Mouse (Mus musculus): ENCODE measurements around the gene Adam23. TPM values are rescaled to one million over a fixed set of nuclear protein-coding genes. Genes with fewer than 3 reads are reported as not detected.
A peak's percentile ranks its signal among the peaks of the same experiment; 100 is the strongest.

The Adam23 gene
- polyA plus RNA-seq, 1 experiment from 2014 or later = 8.9 TPM

- H3K4me3 ChIP-seq (ENCODE audit: low read depth, low read length) = no peak overlapping the region
- H3K9ac ChIP-seq (ENCODE audit: low read length) = no peak overlapping the region
- H3K4me1 ChIP-seq (replicated peaks; ENCODE audit: control insufficient read depth, insufficient read depth, low read length) = peaks cover 14% of the 10 kb centered on the region
- H3K4me2 ChIP-seq (ENCODE audit: low read depth, low read length, severe bottlenecking) = no peak overlapping the region
- H3K9me3 ChIP-seq (ENCODE audit: control insufficient read depth, low read length) = no peaks in the 10 kb centered on the region
- H3K27ac ChIP-seq (ENCODE audit: low read depth, low read length) = peak overlapping the region; percentile 19; the same call in 1 of the 2 replicates
- DNase-seq (ENCODE audit: low spot score) (peak; percentile 75), ATAC-seq (replicated peaks; ENCODE audit: low FRiP score) (peak; percentile 75)
- no peaks in the 10 kb centered on the region for H3K27me3 ChIP-seq (ENCODE audit: control insufficient read depth, insufficient read depth, low read length)
- WGBS = 23% methylated on average over 6 of the region's 6 CpGs
- no peaks in the 10 kb centered on the region for H3K36me3 ChIP-seq (ENCODE audit: control insufficient read depth, insufficient read depth, low read length)
Observed at GRCm38 (mm10) chr1:63573432-63573831, 127.7 kb downstream of the Adam23 start.

- Histone ChIP-seq H3K27me3 (ENCODE audit: control insufficient read depth, insufficient read depth, low read length) (no peaks in the 10 kb centered on the region), H3K4me3 (ENCODE audit: low read depth, low read length) (no peak overlapping the region)
- WGBS = 57% methylated on average over 12 of the region's 12 CpGs
Observed at GRCm38 (mm10) chr1:63573864-63574611, 128.3 kb downstream of the Adam23 start.

GRCm38 (mm10) chr1:63576803-63577202 is 131.1 kb downstream of the Adam23 start:
- peaks cover 14% of the 10 kb centered on the region for H3K4me1 ChIP-seq (replicated peaks; ENCODE audit: control insufficient read depth, insufficient read depth, low read length)
- H3K4me3 ChIP-seq (ENCODE audit: low read depth, low read length) = no peak overlapping the region
- peak; percentile 66 for ATAC-seq (replicated peaks; ENCODE audit: low FRiP score)
- no peak overlapping the region for H3K9ac ChIP-seq (ENCODE audit: low read length)
- H3K36me3 ChIP-seq (ENCODE audit: control insufficient read depth, insufficient read depth, low read length) = no peaks in the 10 kb centered on the region
- DNase-seq (ENCODE audit: low spot score) = no peak
- no peak overlapping the region for H3K27ac ChIP-seq (ENCODE audit: low read depth, low read length)
- WGBS = 10% methylated on average over 5 of the region's 5 CpGs
- H3K27me3 ChIP-seq (ENCODE audit: control insufficient read depth, insufficient read depth, low read length) = no peaks in the 10 kb centered on the region
- no peaks in the 10 kb centered on the region for H3K9me3 ChIP-seq (ENCODE audit: control insufficient read depth, low read length)
- H3K4me2 ChIP-seq (ENCODE audit: low read depth, low read length, severe bottlenecking) = no peak overlapping the region

More at GRCm38 (mm10) chr1:63573864-63574611, 128.3 kb downstream of the Adam23 start:
- no peaks in the 10 kb centered on the region for H3K36me3 ChIP-seq (ENCODE audit: control insufficient read depth, insufficient read depth, low read length)
- DNase-seq (ENCODE audit: low spot score) (no peak), ATAC-seq (replicated peaks; ENCODE audit: low FRiP score) (no peak)
- H3K4me2 ChIP-seq (ENCODE audit: low read depth, low read length, severe bottlenecking) = no peak overlapping the region
- peak overlapping the region; percentile 19; the same call in 1 of the 2 replicates for H3K27ac ChIP-seq (ENCODE audit: low read depth, low read length)
- H3K9me3 ChIP-seq (ENCODE audit: control insufficient read depth, low read length) = no peaks in the 10 kb centered on the region
- H3K9ac ChIP-seq (ENCODE audit: low read length) = no peak overlapping the region
- H3K4me1 ChIP-seq (replicated peaks; ENCODE audit: control insufficient read depth, insufficient read depth, low read length) = peaks cover 14% of the 10 kb centered on the region

GRCm38 (mm10) chr1:63579153-63579552 is 133.5 kb downstream of the Adam23 start:
- ATAC-seq (replicated peaks; ENCODE audit: low FRiP score) (no peak), DNase-seq (ENCODE audit: low spot score) (no peak)
- no peak overlapping the region for H3K27ac ChIP-seq (ENCODE audit: low read depth, low read length)
- H3K4me2 ChIP-seq (ENCODE audit: low read depth, low read length, severe bottlenecking) = no peak overlapping the region
- no peak overlapping the region for H3K9ac ChIP-seq (ENCODE audit: low read length)
- peaks cover 3% of the 10 kb centered on the region for H3K4me1 ChIP-seq (replicated peaks; ENCODE audit: control insufficient read depth, insufficient read depth, low read length)
- H3K27me3 ChIP-seq (ENCODE audit: control insufficient read depth, insufficient read depth, low read length) = no peaks in the 10 kb centered on the region
- no peaks in the 10 kb centered on the region for H3K36me3 ChIP-seq (ENCODE audit: control insufficient read depth, insufficient read depth, low read length)
- WGBS = 83% methylated on average over 8 of the region's 8 CpGs
- H3K4me3 ChIP-seq (ENCODE audit: low read depth, low read length) = no peak overlapping the region
- H3K9me3 ChIP-seq (ENCODE audit: control insufficient read depth, low read length) = no peaks in the 10 kb centered on the region

DNA sequence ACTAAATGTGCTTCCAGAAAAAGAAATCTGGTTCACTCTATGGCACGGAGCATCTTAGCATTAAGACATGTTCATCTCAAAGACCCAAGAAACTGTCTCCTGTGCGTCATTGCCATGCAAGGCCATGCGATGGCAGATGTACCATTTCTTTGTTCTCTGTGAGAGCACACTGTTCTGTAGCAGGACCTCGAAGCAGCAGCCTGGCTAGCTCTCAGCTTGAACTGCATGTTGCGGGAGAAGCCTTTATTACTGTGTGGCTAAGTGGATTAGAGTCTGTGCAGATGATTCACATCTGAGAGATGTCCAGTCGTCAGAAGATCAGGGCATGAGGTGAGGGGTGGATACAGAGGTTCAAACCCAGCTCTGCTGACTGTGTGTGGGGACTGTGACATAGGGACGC is 141.2 kb downstream of the Adam23 start:
- ATAC-seq (replicated peaks; ENCODE audit: low FRiP score) = no peak
- Histone ChIP-seq H3K4me3 (ENCODE audit: low read depth, low read length) (no peak overlapping the region), H3K27me3 (ENCODE audit: control insufficient read depth, insufficient read depth, low read length) (no peaks in the 10 kb centered on the region), H3K27ac (ENCODE audit: low read depth, low read length) (no peak overlapping the region), H3K9ac (ENCODE audit: low read length) (no peak overlapping the region), H3K4me2 (ENCODE audit: low read depth, low read length, severe bottlenecking) (no peak overlapping the region), H3K9me3 (ENCODE audit: control insufficient read depth, low read length) (no peaks in the 10 kb centered on the region), H3K36me3 (ENCODE audit: control insufficient read depth, insufficient read depth, low read length) (no peaks in the 10 kb centered on the region), H3K4me1 (replicated peaks; ENCODE audit: control insufficient read depth, insufficient read depth, low read length) (0 out of 2 replicates have a peak, but pooled peaks cover 2% of the 10 kb centered on the region)
- no peak for DNase-seq (ENCODE audit: low spot score)
- 78% methylated on average over 7 of the region's 7 CpGs for WGBS

DNA sequence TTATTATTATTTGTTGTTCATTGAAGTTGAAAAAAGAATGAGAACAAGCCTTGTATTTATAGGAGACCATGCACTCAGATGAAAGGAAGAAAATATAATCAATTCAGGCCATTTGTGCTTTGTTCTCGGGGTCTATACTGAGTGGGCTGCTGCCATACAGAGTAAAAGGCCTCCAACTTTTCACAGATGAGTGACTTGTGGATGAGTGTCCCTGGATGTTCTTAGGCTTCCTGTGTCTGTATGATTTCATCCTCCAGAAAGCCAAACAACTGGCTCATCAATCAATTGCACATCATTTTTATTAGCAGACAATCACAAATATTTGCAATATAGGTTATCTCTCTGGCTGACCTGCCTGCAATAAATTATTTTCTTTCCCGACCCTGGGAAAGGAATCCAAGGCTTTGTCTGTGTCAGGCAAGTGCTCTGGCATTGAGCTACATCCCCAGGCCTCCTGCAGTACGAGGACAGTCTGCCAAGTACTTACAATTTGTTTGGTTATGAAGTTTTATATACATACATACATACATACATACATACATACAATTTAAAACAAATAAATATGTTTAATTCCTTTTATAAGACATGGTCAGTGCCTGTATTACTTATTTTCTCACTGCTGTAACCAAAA is 158.3 kb downstream of the Adam23 start:
- Histone ChIP-seq H3K4me2 (ENCODE audit: low read depth, low read length, severe bottlenecking) (no peak overlapping the region), H3K9ac (ENCODE audit: low read length) (no peak overlapping the region)
- WGBS = 66% methylated on average over 3 of the region's 3 CpGs

GRCm38 (mm10) chr1:63609613-63610012 is 163.9 kb downstream of the Adam23 start:
- ATAC-seq (replicated peaks; ENCODE audit: low FRiP score) (no peak), DNase-seq (ENCODE audit: low spot score) (no peak)
- no peak overlapping the region for H3K4me2 ChIP-seq (ENCODE audit: low read depth, low read length, severe bottlenecking)
- H3K9ac ChIP-seq (ENCODE audit: low read length) = no peak overlapping the region
- no peak overlapping the region for H3K27ac ChIP-seq (ENCODE audit: low read depth, low read length)
- no peak overlapping the region for H3K4me3 ChIP-seq (ENCODE audit: low read depth, low read length)
- no peaks in the 10 kb centered on the region for H3K4me1 ChIP-seq (replicated peaks; ENCODE audit: control insufficient read depth, insufficient read depth, low read length)
- no peaks in the 10 kb centered on the region for H3K9me3 ChIP-seq (ENCODE audit: control insufficient read depth, low read length)
- no peaks in the 10 kb centered on the region; the same call in 1 of the 2 replicates for H3K27me3 ChIP-seq (ENCODE audit: control insufficient read depth, insufficient read depth, low read length)
- no peaks in the 10 kb centered on the region for H3K36me3 ChIP-seq (ENCODE audit: control insufficient read depth, insufficient read depth, low read length)
- WGBS = 90% methylated on average over 4 of the region's 4 CpGs

More for the DNA sequence above, 158.3 kb downstream of the Adam23 start:
- DNase-seq (ENCODE audit: low spot score) (no peak), ATAC-seq (replicated peaks; ENCODE audit: low FRiP score) (no peak)
- Histone ChIP-seq H3K4me1 (replicated peaks; ENCODE audit: control insufficient read depth, insufficient read depth, low read length) (no peaks in the 10 kb centered on the region), H3K4me3 (ENCODE audit: low read depth, low read length) (no peak overlapping the region), H3K9me3 (ENCODE audit: control insufficient read depth, low read length) (no peaks in the 10 kb centered on the region), H3K27me3 (ENCODE audit: control insufficient read depth, insufficient read depth, low read length) (no peaks in the 10 kb centered on the region), H3K27ac (ENCODE audit: low read depth, low read length) (no peak overlapping the region), H3K36me3 (ENCODE audit: control insufficient read depth, insufficient read depth, low read length) (no peaks in the 10 kb centered on the region)

GRCm38 (mm10) chr1:63614594-63614993 is 168.9 kb downstream of the Adam23 start:
- no peaks in the 10 kb centered on the region for H3K9me3 ChIP-seq (ENCODE audit: control insufficient read depth, low read length)
- DNase-seq (ENCODE audit: low spot score) (peak; percentile 85), ATAC-seq (replicated peaks; ENCODE audit: low FRiP score) (no peak)
- no peaks in the 10 kb centered on the region for H3K36me3 ChIP-seq (ENCODE audit: control insufficient read depth, insufficient read depth, low read length)
- H3K9ac ChIP-seq (ENCODE audit: low read length) = no peak overlapping the region
- no peak overlapping the region for H3K27ac ChIP-seq (ENCODE audit: low read depth, low read length)
- H3K4me1 ChIP-seq (replicated peaks; ENCODE audit: control insufficient read depth, insufficient read depth, low read length) = no peaks in the 10 kb centered on the region
- H3K4me2 ChIP-seq (ENCODE audit: low read depth, low read length, severe bottlenecking) = peak overlapping the region; percentile 11; the same call in 1 of the 2 replicates
- H3K27me3 ChIP-seq (ENCODE audit: control insufficient read depth, insufficient read depth, low read length) = no peaks in the 10 kb centered on the region; the same call in 1 of the 2 replicates
- no peak overlapping the region for H3K4me3 ChIP-seq (ENCODE audit: low read depth, low read length)
- whole genome bisulfite sequencing = 2% methylated on average over 11 of the region's 11 CpGs
